Mouse (Mus musculus) embryonic facial prominence, embryonic 15.5 days (tissue): ENCODE measurements around the gene Shroom3. TPM values are rescaled to one million over a fixed set of nuclear protein-coding genes. Genes with fewer than 3 reads are reported as not detected.

Source experiments
- ATAC-seq: fragments of 200-750 bp; cut with Nextera tagmentation; 2 replicates; pipeline ENCODE4 v1.8.0; 2017; ENCODE audit warnings: low read depth, moderate TSS enrichment; ENCODE audit not compliant: insufficient number of reproducible peaks, low FRiP score, low TSS enrichment
- H3K27ac ChIP-seq: fragments of 300-500 bp; sonication (generic); replicated peaks from 2 replicates; pipeline ENCODE4 v1.5.1; 2015; ENCODE audit warnings: mild to moderate bottlenecking, inconsistent platforms
- H3K27me3 ChIP-seq: fragments of 300-500 bp; sonication (generic); 2 replicates; pipeline ENCODE4 v1.6.1; 2015; ENCODE audit warnings: inconsistent platforms
- H3K36me3 ChIP-seq: fragments of 300-500 bp; sonication (generic); 2 replicates; pipeline ENCODE4 v1.6.1; 2015; ENCODE audit warnings: mild to moderate bottlenecking, inconsistent platforms
- H3K4me1 ChIP-seq: fragments of 300-500 bp; sonication (generic); 2 replicates; pipeline ENCODE4 v1.6.1; 2015; ENCODE audit warnings: inconsistent platforms
- H3K4me2 ChIP-seq: fragments of 300-500 bp; sonication (generic); replicated peaks from 2 replicates; pipeline ENCODE4 v1.6.1; 2015; ENCODE audit warnings: mild to moderate bottlenecking, inconsistent platforms
- H3K4me3 ChIP-seq: fragments of 300-500 bp; sonication (generic); replicated peaks from 2 replicates; pipeline ENCODE4 v1.5.1; 2015; ENCODE audit warnings: mild to moderate bottlenecking, inconsistent platforms
- H3K9ac ChIP-seq: fragments of 300-500 bp; sonication (generic); 2 replicates; pipeline ENCODE4 v1.6.1; 2015; ENCODE audit warnings: inconsistent platforms
- H3K9me3 ChIP-seq: fragments of 300-500 bp; sonication (generic); replicated peaks from 2 replicates; pipeline ENCODE4 v1.6.1; 2016; ENCODE audit warnings: inconsistent platforms
- WGBS: fragments of 180-500 bp; shearing (Covaris S2); methylation state at CpG from one replicate; pipeline ENCODE4 v1.1.7; 2015; 5-methylcytosine and 5-hydroxymethylcytosine counted together
- polyA plus RNA-seq: library from polyadenylated mRNA; unstranded; fragments of >200 nt; fragmentation: Nextera tagmentation; extraction: Ambion mirVana; gene quantifications from 2 replicates; pipeline ENCODE4 v1.2.1, GENCODE M21; 2015

Gene Shroom3
- polyA plus RNA-seq, 1 experiment from 2014 or later, result 3.9 TPM

DNA sequence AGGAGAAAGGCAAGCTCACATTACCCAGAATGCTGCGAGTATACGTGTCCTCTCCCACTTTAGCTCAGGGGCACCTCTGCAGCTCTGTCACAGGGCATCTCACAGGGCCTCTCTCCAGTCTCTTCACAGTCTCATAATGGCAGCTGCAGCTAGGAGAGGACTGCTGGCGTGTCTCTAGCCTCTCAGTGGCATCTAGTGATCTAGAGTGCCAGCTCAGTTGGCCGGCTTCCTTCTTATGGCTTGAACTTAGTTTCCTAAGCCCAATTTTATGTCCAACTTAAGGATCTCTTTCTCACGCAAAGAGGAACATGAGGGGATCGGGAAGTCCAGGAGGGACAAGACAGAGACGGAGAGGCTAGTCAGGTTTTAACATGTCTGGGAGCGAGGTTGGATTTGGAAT, 252.6 kb downstream of the Shroom3 start:
- H3K4me1 ChIP-seq, result peaks cover 7% of the 10 kb centered on the region
- H3K9me3 ChIP-seq, result no peaks in the 10 kb centered on the region; the same call in 1 of the 2 replicates
- H3K4me3 ChIP-seq, result no peak overlapping the region
- no peak for ATAC-seq
- no peaks in the 10 kb centered on the region for H3K27me3 ChIP-seq
- no peak overlapping the region for H3K9ac ChIP-seq
- H3K4me2 ChIP-seq, result no peak overlapping the region
- H3K36me3 ChIP-seq, result peaks cover 8% of the 10 kb centered on the region
- H3K27ac ChIP-seq, result no peak overlapping the region
- WGBS, result 79% methylated on average over 8 of the region's 8 CpGs

DNA sequence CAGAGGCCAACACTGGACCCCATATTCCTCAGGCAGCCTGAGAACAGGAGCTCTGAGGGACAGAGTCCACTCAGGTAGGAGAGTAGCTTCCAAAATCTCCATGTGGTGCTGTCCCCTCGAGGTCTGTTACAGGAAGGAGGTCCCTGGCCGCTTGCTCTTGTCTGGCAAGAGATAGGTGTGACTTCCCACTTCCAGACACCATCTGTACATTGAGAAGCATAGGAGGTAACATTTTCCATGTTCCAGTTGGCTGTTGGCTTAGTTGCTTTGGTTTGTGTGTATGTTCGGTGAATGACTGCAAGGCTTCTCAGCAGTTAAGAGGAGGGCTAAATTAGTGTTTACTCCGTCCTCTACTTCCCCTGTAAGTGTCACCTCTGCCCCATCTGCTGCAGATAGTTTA, 254.5 kb downstream of the Shroom3 start:
- H3K4me3 ChIP-seq, result no peak overlapping the region
- peaks cover 15% of the 10 kb centered on the region for H3K9me3 ChIP-seq
- no peak overlapping the region for H3K9ac ChIP-seq
- H3K27me3 ChIP-seq, result no peaks in the 10 kb centered on the region
- WGBS, result 78% methylated on average over 4 of the region's 4 CpGs
- ATAC-seq, result no peak
- peaks cover 26% of the 10 kb centered on the region for H3K36me3 ChIP-seq
- no peaks in the 10 kb centered on the region for H3K4me1 ChIP-seq
- H3K27ac ChIP-seq, result no peak overlapping the region
- H3K4me2 ChIP-seq, result no peak overlapping the region

DNA sequence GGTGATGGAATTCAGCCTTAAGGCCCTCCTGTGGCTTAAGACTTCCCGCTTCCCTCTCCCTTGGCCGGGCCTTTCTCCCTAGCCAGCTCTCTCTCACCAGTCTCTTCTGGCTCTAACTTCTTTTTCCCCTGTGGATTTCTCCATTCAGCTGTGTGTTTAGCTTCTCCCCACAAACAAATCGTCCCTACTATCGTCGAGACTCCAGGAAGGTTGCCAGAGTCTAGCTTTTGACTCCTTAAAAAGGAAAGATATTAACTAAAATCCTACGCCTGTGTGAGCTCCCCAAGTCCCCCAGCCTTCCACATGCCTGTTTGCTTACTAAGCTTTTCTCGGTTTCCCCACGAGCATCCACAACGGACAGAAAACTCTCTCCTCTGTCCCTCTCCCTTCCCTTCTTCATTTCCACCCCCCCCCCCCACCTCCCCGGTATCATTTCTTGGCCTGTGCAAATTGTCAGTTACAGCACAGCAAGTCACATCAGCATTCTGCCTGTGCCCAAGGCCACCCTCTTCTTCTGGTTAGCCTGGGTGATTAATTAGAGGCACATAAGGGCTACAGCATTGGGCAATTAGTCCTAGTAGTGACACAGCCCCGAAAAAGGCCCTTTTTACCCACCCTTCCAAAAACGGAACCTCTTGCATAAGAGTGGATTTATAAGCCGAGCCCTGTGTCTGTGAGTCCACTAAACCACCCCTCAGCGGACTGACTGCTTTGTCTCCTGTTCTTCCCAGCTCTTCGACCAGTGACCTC, 256.2 kb downstream of the Shroom3 start:
- no peaks in the 10 kb centered on the region for H3K27me3 ChIP-seq
- H3K9ac ChIP-seq, result no peak overlapping the region
- H3K4me1 ChIP-seq, result no peaks in the 10 kb centered on the region
- H3K4me3 ChIP-seq, result no peak overlapping the region
- H3K9me3 ChIP-seq, result peaks cover 18% of the 10 kb centered on the region
- no peak overlapping the region for H3K4me2 ChIP-seq
- no peak for ATAC-seq
- H3K27ac ChIP-seq, result no peak overlapping the region
- peaks cover 30% of the 10 kb centered on the region for H3K36me3 ChIP-seq
- WGBS, result 80% methylated on average over 15 of the region's 15 CpGs

DNA sequence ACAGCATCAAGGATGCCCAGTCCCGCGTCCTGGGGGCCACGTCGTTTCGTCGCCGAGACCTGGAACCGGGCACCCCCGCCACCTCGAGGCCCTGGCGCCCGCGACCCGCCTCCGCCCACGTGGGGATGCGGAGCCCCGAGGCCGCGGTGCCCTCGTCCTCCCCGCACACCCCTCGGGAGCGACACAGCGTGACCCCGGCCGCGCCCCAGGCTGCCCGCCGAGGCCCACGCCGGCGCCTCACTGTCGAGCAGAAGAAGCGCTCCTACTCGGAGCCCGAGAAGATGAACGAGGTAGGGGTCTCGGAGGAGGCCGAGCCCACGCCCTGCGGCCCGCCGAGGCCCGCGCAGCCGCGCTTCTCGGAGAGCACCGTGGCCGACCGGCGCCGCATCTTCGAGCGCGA, 258.9 kb downstream of the Shroom3 start:
- H3K27me3 ChIP-seq, result no peaks in the 10 kb centered on the region
- H3K9ac ChIP-seq, result no peak overlapping the region
- peaks cover 30% of the 10 kb centered on the region for H3K36me3 ChIP-seq
- no peak overlapping the region for H3K4me2 ChIP-seq
- 78% methylated on average over 57 of the region's 57 CpGs for WGBS
- ATAC-seq, result no peak
- no peaks in the 10 kb centered on the region for H3K4me1 ChIP-seq
- H3K27ac ChIP-seq, result no peak overlapping the region
- no peak overlapping the region for H3K4me3 ChIP-seq
- peaks cover 18% of the 10 kb centered on the region for H3K9me3 ChIP-seq

DNA sequence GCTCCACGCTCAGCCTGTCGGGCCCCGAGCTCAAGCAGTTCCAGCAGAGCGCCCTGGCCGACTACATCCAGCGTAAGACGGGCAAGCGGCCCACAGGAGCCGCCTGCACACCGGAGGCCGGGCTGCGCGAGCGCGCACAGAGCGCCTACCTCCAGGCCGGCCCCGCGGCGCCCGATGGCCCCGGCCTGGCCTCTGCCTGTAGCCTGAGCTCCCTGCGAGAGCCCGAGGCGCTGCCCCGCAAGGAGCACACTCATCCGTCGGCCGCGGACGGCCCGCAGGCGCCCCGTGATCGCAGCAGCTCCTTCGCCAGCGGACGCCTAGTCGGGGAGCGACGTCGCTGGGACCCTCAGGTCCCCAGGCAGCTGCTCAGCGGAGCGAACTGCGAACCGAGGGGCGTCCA, 259.3 kb downstream of the Shroom3 start:
- peaks cover 30% of the 10 kb centered on the region for H3K36me3 ChIP-seq
- ATAC-seq, result 0 out of 2 replicates have a peak, but pooled peaks have one; percentile 27
- H3K4me3 ChIP-seq, result no peak overlapping the region
- H3K27me3 ChIP-seq, result no peaks in the 10 kb centered on the region
- H3K4me1 ChIP-seq, result no peaks in the 10 kb centered on the region
- peaks cover 18% of the 10 kb centered on the region for H3K9me3 ChIP-seq
- no peak overlapping the region for H3K27ac ChIP-seq
- WGBS, result 86% methylated on average over 47 of the region's 47 CpGs
- H3K9ac ChIP-seq, result no peak overlapping the region
- no peak overlapping the region for H3K4me2 ChIP-seq

DNA sequence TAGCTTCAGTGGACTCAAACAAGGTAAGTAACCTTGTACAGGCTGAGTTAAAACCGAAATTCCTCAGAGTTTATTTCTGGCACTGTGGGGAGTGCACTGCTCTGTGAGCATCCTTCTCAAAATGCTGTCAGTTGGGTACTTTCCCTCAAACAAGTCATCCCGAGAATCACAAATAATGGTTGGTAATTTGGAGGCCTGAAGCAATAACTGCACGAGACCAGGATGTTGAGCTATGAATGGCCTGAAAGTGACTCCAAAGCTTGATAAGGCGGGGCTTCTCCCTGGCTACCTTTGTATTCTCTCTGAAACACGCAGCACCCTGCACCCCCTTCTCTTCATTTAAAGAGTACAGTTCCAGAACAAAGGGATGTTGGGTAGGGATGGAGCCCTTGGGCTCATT, 261.6 kb downstream of the Shroom3 start:
- WGBS, result 51% methylated on average over 5 of the region's 5 CpGs
- Histone ChIP-seq H3K27ac (no peak overlapping the region), H3K4me1 (no peaks in the 10 kb centered on the region), H3K9ac (no peak overlapping the region), H3K9me3 (peaks cover 18% of the 10 kb centered on the region), H3K27me3 (no peaks in the 10 kb centered on the region), H3K4me3 (no peak overlapping the region), H3K36me3 (peaks cover 30% of the 10 kb centered on the region), H3K4me2 (no peak overlapping the region)
- ATAC-seq, result no peak

DNA sequence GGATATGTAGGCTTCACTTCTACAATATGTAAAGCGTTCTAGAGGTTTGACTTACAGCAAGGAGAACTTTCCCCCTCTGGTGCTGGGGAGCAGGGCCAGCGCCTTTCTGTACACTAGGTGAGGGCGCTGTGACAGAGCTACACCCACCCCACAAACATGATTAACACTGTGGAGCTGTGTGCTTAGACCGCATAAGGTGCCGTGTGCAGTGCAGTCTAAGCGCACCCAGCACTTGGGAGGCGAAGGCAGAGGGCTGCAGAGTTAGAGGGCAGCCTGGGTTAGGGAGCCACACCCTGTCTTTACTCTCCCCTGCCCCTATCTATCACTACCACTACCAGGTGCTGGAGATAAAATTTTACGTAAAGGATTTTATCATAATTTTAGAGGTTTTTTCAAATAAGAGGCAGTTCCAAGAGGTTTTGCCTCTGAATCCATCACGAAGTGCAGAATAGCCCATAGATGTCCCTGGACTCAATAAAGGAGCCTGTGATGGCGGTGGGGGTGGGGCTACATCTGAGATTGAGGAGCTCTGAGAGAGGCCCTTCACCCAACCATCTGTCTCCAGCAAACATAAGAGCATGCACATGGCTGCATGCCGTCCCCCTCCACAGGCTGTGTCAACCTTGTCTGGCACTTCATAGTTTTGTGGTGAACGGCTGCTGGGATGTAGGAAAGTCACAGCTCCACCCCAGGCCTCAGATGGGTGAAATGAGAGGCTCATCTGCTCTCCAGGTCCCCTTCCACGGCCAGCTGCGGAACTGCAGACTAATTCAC, 265.9 kb downstream of the Shroom3 start:
- H3K4me1 ChIP-seq, result peaks cover under 1% of the 10 kb centered on the region; the same call in 1 of the 2 replicates
- no peak overlapping the region for H3K4me2 ChIP-seq
- 68% methylated on average over 14 of the region's 14 CpGs for whole genome bisulfite sequencing
- H3K27ac ChIP-seq, result no peak overlapping the region
- H3K27me3 ChIP-seq, result no peaks in the 10 kb centered on the region
- 0 out of 2 replicates have a peak, but pooled peaks have one; percentile 21 for ATAC-seq
- H3K4me3 ChIP-seq, result no peak overlapping the region
- no peaks in the 10 kb centered on the region for H3K36me3 ChIP-seq
- H3K9me3 ChIP-seq, result no peaks in the 10 kb centered on the region
- no peak overlapping the region for H3K9ac ChIP-seq

DNA sequence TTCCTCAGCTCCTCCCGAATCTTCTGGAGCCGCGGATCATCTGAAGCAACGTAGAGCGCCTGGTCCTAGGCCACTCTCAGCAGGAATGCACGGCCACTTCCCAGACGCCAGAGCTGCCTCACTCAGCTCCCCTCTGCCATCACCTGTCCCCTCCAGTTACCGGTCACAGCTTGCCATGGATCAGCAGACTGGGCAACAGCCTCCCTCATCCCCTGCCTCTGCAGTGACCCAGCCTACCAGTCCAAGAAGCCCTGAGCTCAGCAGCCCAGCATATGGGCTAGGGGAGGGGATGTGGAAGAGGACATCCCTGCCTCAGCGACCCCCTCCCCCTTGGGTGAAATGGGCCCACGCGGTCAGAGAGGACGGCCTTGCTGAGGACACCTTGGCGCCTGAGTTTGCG, 267.3 kb downstream of the Shroom3 start:
- Histone ChIP-seq H3K4me3 (no peak overlapping the region), H3K4me1 (peaks cover 8% of the 10 kb centered on the region; the same call in 1 of the 2 replicates)

DNA sequence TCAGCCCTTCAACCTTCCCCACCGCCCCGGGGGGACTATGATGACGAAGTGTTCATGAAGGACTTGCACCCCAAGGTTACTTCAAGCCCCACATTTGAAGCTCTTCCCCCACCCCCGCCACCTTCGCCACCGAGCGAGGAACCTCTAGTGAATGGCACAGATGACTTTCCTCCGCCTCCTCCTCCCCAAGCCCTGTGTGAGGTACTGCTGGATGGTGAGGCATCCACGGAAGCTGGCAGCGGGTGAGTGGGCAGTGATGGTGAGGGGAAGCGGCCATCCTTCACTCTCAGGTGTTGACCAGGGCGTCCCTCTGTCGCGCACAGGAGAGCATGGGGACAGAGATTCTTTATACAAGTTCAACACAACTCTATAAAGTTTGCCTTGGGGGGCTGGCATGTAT, 267.8 kb downstream of the Shroom3 start:
- ATAC-seq, result no peak
- 88% methylated on average over 14 of the region's 14 CpGs for WGBS
- peaks cover 8% of the 10 kb centered on the region; the same call in 1 of the 2 replicates for H3K4me1 ChIP-seq

More for the DNA sequence above, 267.3 kb downstream of the Shroom3 start:
- Histone ChIP-seq H3K4me2 (no peak overlapping the region), H3K9me3 (no peaks in the 10 kb centered on the region), H3K9ac (no peak overlapping the region), H3K27ac (no peak overlapping the region), H3K27me3 (no peaks in the 10 kb centered on the region), H3K36me3 (no peaks in the 10 kb centered on the region)
- ATAC-seq, result no peak
- WGBS, result 85% methylated on average over 14 of the region's 14 CpGs

DNA sequence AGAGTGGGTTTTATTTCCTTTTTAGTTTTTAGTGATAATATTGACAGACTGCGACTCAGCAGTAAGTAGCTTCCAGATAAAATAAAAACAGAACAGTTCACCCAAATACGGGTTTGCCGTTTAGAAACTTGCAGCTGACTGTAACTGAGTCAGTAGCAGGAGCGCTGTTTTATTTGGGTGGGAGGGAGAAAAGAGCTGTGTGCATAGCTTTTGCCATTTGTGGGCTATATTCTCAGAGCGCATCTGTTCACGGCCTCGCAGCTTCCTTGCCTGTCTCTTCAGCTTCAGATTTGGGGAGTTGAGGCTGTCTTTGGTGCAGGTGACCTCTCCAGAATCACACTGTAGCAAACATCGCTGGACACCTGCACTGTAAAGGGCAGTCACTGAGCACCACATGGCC, 270.6 kb downstream of the Shroom3 start:
- H3K4me2 ChIP-seq, result no peak overlapping the region
- no peak overlapping the region for H3K4me3 ChIP-seq
- H3K27me3 ChIP-seq, result no peaks in the 10 kb centered on the region
- H3K36me3 ChIP-seq, result no peaks in the 10 kb centered on the region
- no peak for ATAC-seq
- no peak overlapping the region for H3K9ac ChIP-seq
- no peak overlapping the region for H3K27ac ChIP-seq
- WGBS, result 83% methylated on average over 8 of the region's 8 CpGs
- H3K4me1 ChIP-seq, result peaks cover 10% of the 10 kb centered on the region
- no peaks in the 10 kb centered on the region for H3K9me3 ChIP-seq

More for the DNA sequence above, 267.8 kb downstream of the Shroom3 start:
- no peak overlapping the region for H3K4me2 ChIP-seq
- H3K4me3 ChIP-seq, result no peak overlapping the region
- no peak overlapping the region for H3K9ac ChIP-seq
- H3K9me3 ChIP-seq, result no peaks in the 10 kb centered on the region
- H3K27me3 ChIP-seq, result no peaks in the 10 kb centered on the region
- H3K27ac ChIP-seq, result no peak overlapping the region
- no peaks in the 10 kb centered on the region for H3K36me3 ChIP-seq

DNA sequence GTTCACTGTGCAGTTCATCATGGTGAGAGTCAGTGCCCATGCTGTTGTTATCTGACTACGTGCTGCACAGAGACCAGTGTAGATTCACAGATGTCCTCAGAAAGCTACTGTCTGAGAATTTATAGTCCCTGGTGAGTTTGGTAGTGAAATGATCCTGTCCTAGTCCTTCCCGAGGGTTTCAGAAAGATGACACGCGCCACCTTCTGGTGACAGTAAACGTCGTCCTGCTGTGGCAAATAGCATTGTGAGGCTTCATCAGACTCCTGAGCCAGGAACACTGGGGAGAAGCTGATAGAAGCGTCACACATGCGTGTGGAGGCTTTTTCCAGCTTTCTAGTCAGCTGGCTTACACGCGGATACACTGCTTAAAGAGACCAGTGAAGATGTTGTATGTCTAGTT, 271.1 kb downstream of the Shroom3 start:
- WGBS, result 27% methylated on average over 10 of the region's 10 CpGs
- no peak overlapping the region for H3K27ac ChIP-seq
- no peaks in the 10 kb centered on the region for H3K27me3 ChIP-seq
- H3K4me1 ChIP-seq, result peaks cover 15% of the 10 kb centered on the region
- no peak overlapping the region for H3K4me2 ChIP-seq
- no peak overlapping the region for H3K4me3 ChIP-seq
- H3K9me3 ChIP-seq, result no peaks in the 10 kb centered on the region
- H3K9ac ChIP-seq, result no peak overlapping the region
- ATAC-seq, result no peak
- H3K36me3 ChIP-seq, result no peaks in the 10 kb centered on the region
